Mouse (Mus musculus) C2C12 (cell line): ENCODE measurements at regions not wholly inside any gene's neighbourhood (a gene's known extent, or its start where the extent isn't known, plus 50 kb on each side); places are given as distances from the start of the nearest gene placed in this dataset.
A peak's percentile ranks its signal among the peaks of the same experiment; 100 is the strongest.

Source experiments
- CTCF ChIP-seq: IDR thresholded peaks from one replicate; pipeline ENCODE4 v1.5.1; 2011; ENCODE audit not compliant: control insufficient read depth, insufficient read depth, insufficient read length
- MAX ChIP-seq: IDR thresholded peaks from one replicate; pipeline ENCODE4 v1.6.1; 2011; ENCODE audit warnings: mild to moderate bottlenecking, control low read depth

GRCm38 (mm10) chr2:146611886-146612521 is 99.9 kb upstream of the Ralgapa2 start:
- TF ChIP-seq CTCF = peak; percentile 17
- no peak for TF ChIP-seq MAX
